Mouse (Mus musculus): ENCODE measurements around the gene 3110082I17Rik. TPM values are rescaled to one million over a fixed set of nuclear protein-coding genes. Genes with fewer than 3 reads are reported as not detected.

Gene 3110082I17Rik
- polyA plus RNA-seq (2015; fragmentation: Nextera tagmentation; extraction: Ambion mirVana) = 40.0 and 41.8 TPM in 2 replicates

- Histone ChIP-seq H3K4me1 (peaks cover 17% of the 10 kb centered on the region), H3K9ac (peak within 1 kb of the TSS; percentile 53), H3K4me2 (peak within 1 kb of the TSS; percentile 64), H3K27me3 (no peaks in the 10 kb centered on the region), H3K36me3 (no peaks in the 10 kb centered on the region), H3K27ac (no peak within 1 kb of the TSS), H3K4me3 (peak within 1 kb of the TSS; percentile 62), H3K9me3 (no peaks in the 10 kb centered on the region)
- WGBS = 3% methylated on average over 42 of the region's 42 CpGs
- peak; percentile 98 for ATAC-seq (ENCODE audit: borderline replicate concordance, extremely low read depth, low FRiP score, low TSS enrichment)
Observed at GRCm38 (mm10) chr5:139460384-139461067, at the start of gene 3110082I17Rik. Gene 3110082I17Rik (minus strand): TSS chr5:139460527.

GRCm38 (mm10) chr5:139506207-139506606, 45.9 kb upstream of the 3110082I17Rik start:
- H3K27ac ChIP-seq = no peak overlapping the region
- 14% methylated on average over 5 of the region's 5 CpGs for WGBS
- no peak overlapping the region for H3K4me3 ChIP-seq
- no peak overlapping the region for H3K9ac ChIP-seq
- no peak overlapping the region for H3K4me2 ChIP-seq
- peaks cover 29% of the 10 kb centered on the region for H3K27me3 ChIP-seq
- H3K4me1 ChIP-seq = no peaks in the 10 kb centered on the region
- no peak for ATAC-seq (ENCODE audit: borderline replicate concordance, extremely low read depth, low FRiP score, low TSS enrichment)
- no peaks in the 10 kb centered on the region for H3K9me3 ChIP-seq
- H3K36me3 ChIP-seq = no peaks in the 10 kb centered on the region

GRCm38 (mm10) chr5:139505073-139505606, 44.8 kb upstream of the 3110082I17Rik start:
- 5% methylated on average over 12 of the region's 14 CpGs for WGBS

GRCm38 (mm10) chr5:139502281-139502680, 42.0 kb upstream of the 3110082I17Rik start:
- H3K4me2 ChIP-seq = no peak overlapping the region
- ATAC-seq (ENCODE audit: borderline replicate concordance, extremely low read depth, low FRiP score, low TSS enrichment) = no peak
- H3K9ac ChIP-seq = no peak overlapping the region
- H3K36me3 ChIP-seq = no peaks in the 10 kb centered on the region
- no peaks in the 10 kb centered on the region for H3K9me3 ChIP-seq
- H3K4me3 ChIP-seq = no peak overlapping the region
- peaks cover 10% of the 10 kb centered on the region for H3K27me3 ChIP-seq
- no peaks in the 10 kb centered on the region for H3K4me1 ChIP-seq
- H3K27ac ChIP-seq = no peak overlapping the region
- 76% methylated on average over 14 of the region's 14 CpGs for WGBS

More at GRCm38 (mm10) chr5:139505073-139505606, 44.8 kb upstream of the 3110082I17Rik start:
- no peak overlapping the region for H3K9ac ChIP-seq
- peaks cover 18% of the 10 kb centered on the region for H3K27me3 ChIP-seq
- no peaks in the 10 kb centered on the region for H3K9me3 ChIP-seq
- H3K4me1 ChIP-seq = no peaks in the 10 kb centered on the region
- no peak for ATAC-seq (ENCODE audit: borderline replicate concordance, extremely low read depth, low FRiP score, low TSS enrichment)
- no peaks in the 10 kb centered on the region for H3K36me3 ChIP-seq
- H3K4me3 ChIP-seq = no peak overlapping the region
- no peak overlapping the region for H3K27ac ChIP-seq
- H3K4me2 ChIP-seq = no peak overlapping the region

- Histone ChIP-seq H3K9ac (no peak overlapping the region), H3K27ac (no peak overlapping the region), H3K36me3 (no peaks in the 10 kb centered on the region), H3K4me2 (no peak overlapping the region), H3K4me3 (no peak overlapping the region), H3K9me3 (no peaks in the 10 kb centered on the region), H3K4me1 (no peaks in the 10 kb centered on the region), H3K27me3 (peaks cover 25% of the 10 kb centered on the region)
- ATAC-seq (ENCODE audit: borderline replicate concordance, extremely low read depth, low FRiP score, low TSS enrichment) = no peak
- WGBS = 55% methylated on average over 5 of the region's 5 CpGs
Observed at GRCm38 (mm10) chr5:139498791-139499190, 38.5 kb upstream of the 3110082I17Rik start.

- Histone ChIP-seq H3K27ac (no peak overlapping the region), H3K4me2 (no peak overlapping the region), H3K4me1 (no peaks in the 10 kb centered on the region), H3K36me3 (no peaks in the 10 kb centered on the region), H3K9me3 (no peaks in the 10 kb centered on the region), H3K4me3 (no peak overlapping the region), H3K9ac (no peak overlapping the region), H3K27me3 (peaks cover 25% of the 10 kb centered on the region)
- ATAC-seq (ENCODE audit: borderline replicate concordance, extremely low read depth, low FRiP score, low TSS enrichment) = no peak
- WGBS = 51% methylated on average over 5 of the region's 5 CpGs
Observed at GRCm38 (mm10) chr5:139496939-139497338, 36.6 kb upstream of the 3110082I17Rik start.

GRCm38 (mm10) chr5:139495019-139495669, 34.8 kb upstream of the 3110082I17Rik start:
- Histone ChIP-seq H3K4me2 (no peak overlapping the region), H3K4me3 (no peak overlapping the region), H3K27me3 (peaks cover 25% of the 10 kb centered on the region), H3K9me3 (no peaks in the 10 kb centered on the region), H3K36me3 (no peaks in the 10 kb centered on the region), H3K4me1 (no peaks in the 10 kb centered on the region), H3K9ac (no peak overlapping the region), H3K27ac (no peak overlapping the region)
- ATAC-seq (ENCODE audit: borderline replicate concordance, extremely low read depth, low FRiP score, low TSS enrichment) = no peak
- 28% methylated on average over 22 of the region's 22 CpGs for WGBS

GRCm38 (mm10) chr5:139493690-139494089, 33.4 kb upstream of the 3110082I17Rik start:
- peaks cover 25% of the 10 kb centered on the region for H3K27me3 ChIP-seq
- no peaks in the 10 kb centered on the region for H3K9me3 ChIP-seq
- 57% methylated on average over 5 of the region's 5 CpGs for WGBS
- H3K36me3 ChIP-seq = no peaks in the 10 kb centered on the region
- no peaks in the 10 kb centered on the region for H3K4me1 ChIP-seq
- no peak overlapping the region for H3K9ac ChIP-seq
- H3K4me3 ChIP-seq = no peak overlapping the region
- no peak overlapping the region for H3K27ac ChIP-seq
- ATAC-seq (ENCODE audit: borderline replicate concordance, extremely low read depth, low FRiP score, low TSS enrichment) = no peak
- H3K4me2 ChIP-seq = no peak overlapping the region

DNA sequence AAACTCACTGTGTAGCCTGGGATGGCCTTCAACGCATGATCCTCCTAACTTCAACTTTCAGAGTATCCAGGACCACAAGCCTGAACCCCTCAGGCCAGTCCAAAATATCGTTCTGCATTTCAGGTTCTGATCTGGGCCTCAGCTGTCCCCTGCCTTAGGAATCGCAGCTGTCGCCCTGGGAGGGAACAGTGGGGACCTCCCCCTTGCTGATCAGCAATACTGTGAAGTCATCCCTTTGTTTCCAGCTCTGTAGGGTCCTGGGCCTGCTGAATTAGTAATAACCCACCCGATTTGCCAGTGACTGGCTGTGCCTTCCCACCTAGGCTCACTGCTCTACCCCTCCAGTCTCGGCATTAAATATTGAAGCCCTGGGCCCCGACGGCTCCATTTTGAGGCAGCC, 31.0 kb upstream of the 3110082I17Rik start:
- H3K36me3 ChIP-seq = no peaks in the 10 kb centered on the region
- WGBS = 58% methylated on average over 8 of the region's 8 CpGs
- no peak for ATAC-seq (ENCODE audit: borderline replicate concordance, extremely low read depth, low FRiP score, low TSS enrichment)
- no peak overlapping the region for H3K27ac ChIP-seq
- H3K9me3 ChIP-seq = no peaks in the 10 kb centered on the region
- no peaks in the 10 kb centered on the region for H3K4me1 ChIP-seq
- H3K9ac ChIP-seq = no peak overlapping the region
- H3K4me3 ChIP-seq = no peak overlapping the region
- no peak overlapping the region for H3K4me2 ChIP-seq
- peaks cover 19% of the 10 kb centered on the region for H3K27me3 ChIP-seq

DNA sequence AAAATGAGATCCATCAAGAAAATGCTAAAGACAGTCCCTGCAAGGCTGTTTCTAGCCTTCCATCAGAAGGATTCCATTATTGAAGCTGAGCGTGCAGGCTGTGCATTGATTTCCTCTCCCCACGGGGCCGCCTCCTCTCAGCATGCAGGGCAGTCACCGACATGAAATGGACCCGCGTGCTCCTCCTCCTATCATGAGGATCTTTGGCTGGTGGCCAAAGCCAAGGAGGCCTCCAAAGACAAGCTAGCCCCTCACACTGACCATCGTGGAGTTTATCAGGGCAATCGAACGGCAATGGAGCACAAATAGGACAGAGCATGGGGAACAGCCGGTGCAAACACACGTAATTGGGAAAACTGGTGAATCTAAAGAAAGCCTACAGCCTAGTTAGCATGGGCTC, 29.8 kb upstream of the 3110082I17Rik start:
- H3K36me3 ChIP-seq = no peaks in the 10 kb centered on the region
- H3K4me1 ChIP-seq = no peaks in the 10 kb centered on the region
- no peak overlapping the region for H3K4me3 ChIP-seq
- no peak for ATAC-seq (ENCODE audit: borderline replicate concordance, extremely low read depth, low FRiP score, low TSS enrichment)
- H3K9me3 ChIP-seq = no peaks in the 10 kb centered on the region
- 75% methylated on average over 11 of the region's 11 CpGs for WGBS
- H3K4me2 ChIP-seq = no peak overlapping the region
- H3K27me3 ChIP-seq = peaks cover 9% of the 10 kb centered on the region
- no peak overlapping the region for H3K9ac ChIP-seq
- H3K27ac ChIP-seq = no peak overlapping the region

GRCm38 (mm10) chr5:139484185-139484814, 24.0 kb upstream of the 3110082I17Rik start, which contains the start of gene Zfand2a:
Gene Zfand2a (minus strand): TSS chr5:139484549.
- Histone ChIP-seq H3K27ac (peak within 1 kb of the TSS; percentile 76), H3K4me1 (peaks cover 15% of the 10 kb centered on the region), H3K9me3 (no peaks in the 10 kb centered on the region), H3K27me3 (no peaks in the 10 kb centered on the region), H3K36me3 (peaks cover 24% of the 10 kb centered on the region), H3K4me2 (peak within 1 kb of the TSS; percentile 84), H3K4me3 (peak within 1 kb of the TSS; percentile 72), H3K9ac (peak within 1 kb of the TSS; percentile 69)
- peak; percentile 97 for ATAC-seq (ENCODE audit: borderline replicate concordance, extremely low read depth, low FRiP score, low TSS enrichment)
- under 1% methylated on average over 42 of the region's 42 CpGs for WGBS

All from lung, embryonic 15.5 days (tissue).